Comparison of ENCODE assay signal across 8 mouse cellular contexts in the genomic region with DNA sequence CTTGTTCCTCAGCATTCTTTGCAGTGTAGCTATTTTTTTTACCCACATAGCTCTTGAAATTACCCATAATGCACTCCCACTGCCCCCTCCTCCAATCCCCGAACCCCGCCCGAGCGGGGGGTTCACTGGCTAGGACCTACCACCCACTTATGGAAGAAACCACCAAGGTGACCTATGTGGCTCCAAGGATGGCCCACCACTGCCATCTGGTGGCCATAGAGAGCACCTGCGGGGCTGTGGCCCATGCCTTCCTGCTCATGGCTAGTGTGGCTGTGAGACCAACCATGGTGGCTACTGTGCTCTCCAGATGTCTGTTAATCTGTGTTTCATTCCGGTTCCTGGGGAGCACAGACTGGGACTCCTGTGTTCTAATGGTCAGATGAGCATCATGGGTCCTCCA. TPM values are rescaled to one million over a fixed set of nuclear protein-coding genes. Genes with fewer than 3 reads are reported as not detected.
DNase-seq lines count a peak whose midpoint lies in the region; ATAC-seq and TF ChIP-seq lines count a peak whose summit lies in the region.

No protein-coding gene starts in this region.

- 26% methylated on average over 6 of the region's 6 CpGs for WGBS in forebrain, embryonic 11.5 days
- 19% methylated on average over 6 of the region's 6 CpGs for WGBS in forebrain, embryonic 16.5 days
- 14% methylated on average over 6 of the region's 6 CpGs for WGBS in lung, embryonic 14.5 days

- no peaks in the 10 kb centered on the region for H3K36me3 ChIP-seq in forebrain, embryonic 11.5 days (ENCODE audit: control insufficient read depth, insufficient read depth, low read length)
- H3K36me3 ChIP-seq in forebrain, embryonic 16.5 days (ENCODE audit: control insufficient read depth, insufficient read depth), result no peaks in the 10 kb centered on the region
- no peaks in the 10 kb centered on the region for H3K36me3 ChIP-seq in G1E (replicated peaks)
- H3K36me3 ChIP-seq in lung, embryonic 14.5 days (ENCODE audit: insufficient read depth), result no peaks in the 10 kb centered on the region

- ATAC-seq in forebrain, embryonic 11.5 days (replicated peaks; ENCODE audit: low FRiP score), result peak; percentile 53; the same call in 1 of the 2 replicates
- ATAC-seq in forebrain, embryonic 16.5 days, result no peak
- peak; percentile 15; the same call in 1 of the 2 replicates for ATAC-seq in G1E (ENCODE audit: extremely low read depth, insufficient number of reproducible peaks, low FRiP score, poor library complexity, severe bottlenecking)
- ATAC-seq in granulocyte monocyte progenitor cell, adult 5-6 weeks (replicated peaks; ENCODE audit: poor library complexity, severe bottlenecking), result peak; percentile 94
- ATAC-seq in lung, embryonic 14.5 days (ENCODE audit: insufficient read depth), result peak; percentile 56; the same call in 1 of the 2 replicates

- H3K4me2 ChIP-seq in forebrain, embryonic 11.5 days (ENCODE audit: low read depth, low read length, severe bottlenecking), result no peak overlapping the region
- no peak overlapping the region for H3K4me2 ChIP-seq in forebrain, embryonic 16.5 days (ENCODE audit: low read length)
- H3K4me2 ChIP-seq in lung, embryonic 14.5 days, result no peak overlapping the region

- H3K4me1 ChIP-seq in forebrain, embryonic 11.5 days (replicated peaks; ENCODE audit: control insufficient read depth, insufficient read depth, low read length), result no peaks in the 10 kb centered on the region; the same call in 1 of the 2 replicates
- no peaks in the 10 kb centered on the region for H3K4me1 ChIP-seq in forebrain, embryonic 16.5 days (replicated peaks; ENCODE audit: control insufficient read depth, insufficient read depth, low read length)
- H3K4me1 ChIP-seq in G1E (ENCODE audit: insufficient read depth, low read depth, low read length), result no peaks in the 10 kb centered on the region
- no peaks in the 10 kb centered on the region for H3K4me1 ChIP-seq in lung, embryonic 14.5 days (ENCODE audit: insufficient read depth)

- no peak overlapping the region for H3K27ac ChIP-seq in forebrain, embryonic 11.5 days (ENCODE audit: low read depth, low read length)
- no peak overlapping the region for H3K27ac ChIP-seq in forebrain, embryonic 16.5 days (ENCODE audit: low read length)
- H3K27ac ChIP-seq in lung, embryonic 14.5 days (ENCODE audit: low read depth), result no peak overlapping the region

- DNase-seq in forebrain, embryonic 11.5 days (ENCODE audit: low spot score), result peak; percentile 85
- peak; percentile 60 for DNase-seq in G1E (ENCODE audit: low spot score)
- DNase-seq in cerebellum, adult 9-11 months, result peak; percentile 52
- DNase-seq in kidney, postnatal 14 days, result peak; percentile 62
- DNase-seq in lung, embryonic 14.5 days, result peak; percentile 85
- peak; percentile 46 for DNase-seq in right cerebral cortex, postnatal 14 days

- no peak overlapping the region for H3K4me3 ChIP-seq in forebrain, embryonic 11.5 days (ENCODE audit: low read depth, low read length)
- H3K4me3 ChIP-seq in forebrain, embryonic 16.5 days (replicated peaks; ENCODE audit: low read length), result no peak overlapping the region
- no peak overlapping the region for H3K4me3 ChIP-seq in G1E (ENCODE audit: low read depth, low read length)
- no peak overlapping the region for H3K4me3 ChIP-seq in lung, embryonic 14.5 days (ENCODE audit: low read depth, low read length)

- H3K27me3 ChIP-seq in forebrain, embryonic 11.5 days (ENCODE audit: control insufficient read depth, insufficient read depth, low read length), result no peaks in the 10 kb centered on the region; the same call in 1 of the 2 replicates
- H3K27me3 ChIP-seq in forebrain, embryonic 16.5 days (replicated peaks; ENCODE audit: control insufficient read depth, insufficient read depth, low read length), result no peaks in the 10 kb centered on the region
- H3K27me3 ChIP-seq in G1E (ENCODE audit: insufficient read depth, low read length), result no peaks in the 10 kb centered on the region; the same call in 1 of the 2 replicates
- H3K27me3 ChIP-seq in lung, embryonic 14.5 days (ENCODE audit: insufficient read depth, low read length), result no peaks in the 10 kb centered on the region

- no peak overlapping the region for H3K9ac ChIP-seq in forebrain, embryonic 11.5 days (ENCODE audit: low read length)
- H3K9ac ChIP-seq in forebrain, embryonic 16.5 days (replicated peaks; ENCODE audit: low read depth, low read length), result no peak overlapping the region
- no peak overlapping the region for H3K9ac ChIP-seq in lung, embryonic 14.5 days

- peak; percentile 91 for TF ChIP-seq CTCF in G1E (IDR thresholded peaks at IDR 0.05; ENCODE audit: low read depth, low read length)
- TF ChIP-seq CTCF in lung, embryonic 14.5 days (IDR thresholded peaks at IDR 0.05; ENCODE audit: low read depth), result peak; percentile 97

- H3K9me3 ChIP-seq in forebrain, embryonic 11.5 days (ENCODE audit: control insufficient read depth, low read length), result no peaks in the 10 kb centered on the region
- no peaks in the 10 kb centered on the region for H3K9me3 ChIP-seq in forebrain, embryonic 16.5 days (ENCODE audit: control insufficient read depth, low read length)
- H3K9me3 ChIP-seq in G1E (replicated peaks), result no peaks in the 10 kb centered on the region
- no peaks in the 10 kb centered on the region for H3K9me3 ChIP-seq in lung, embryonic 14.5 days (ENCODE audit: low read depth, low read length)

RNA-seq across cellular contexts. Expression of gene Tas1r2, which starts 16.5 kb away (rescaled TPM):
- not detected in 2 replicates for polyA plus RNA-seq in forebrain, embryonic 11.5 days (2014; fragmentation: Nextera tagmentation; extraction: Ambion mirVana)
- polyA plus RNA-seq in forebrain, embryonic 16.5 days (2015; fragmentation: Nextera tagmentation; extraction: Ambion mirVana), result not detected in 2 replicates
- not detected in 2 replicates for total RNA-seq in G1E (2014; fragmentation: Nextera tagmentation)
- total RNA-seq in G1E (2017), result 0.12 TPM in 1 of 2 replicates, not detected in the other
- not detected in 2 replicates for polyA plus RNA-seq in G1E (2012)
- total RNA-seq in granulocyte monocyte progenitor cell, adult 5-6 weeks (2014; fragmentation: Nextera tagmentation), result not detected in 2 replicates
- total RNA-seq in granulocyte monocyte progenitor cell, adult 5-6 weeks (2017), result not detected in 2 replicates
- not detected in 2 replicates for polyA plus RNA-seq in lung, embryonic 14.5 days (2014; fragmentation: Nextera tagmentation; extraction: Ambion mirVana)

RNA-seq across cellular contexts. Expression of gene Aldh4a1, which starts 47.2 kb away (rescaled TPM):
- 14.5 and 16.2 TPM in 2 replicates for polyA plus RNA-seq in forebrain, embryonic 11.5 days (2014; fragmentation: Nextera tagmentation; extraction: Ambion mirVana)
- 30.2 and 31.1 TPM in 2 replicates for polyA plus RNA-seq in forebrain, embryonic 16.5 days (2015; fragmentation: Nextera tagmentation; extraction: Ambion mirVana)
- total RNA-seq in G1E (2014; fragmentation: Nextera tagmentation) (17.7 and 22.3 TPM in 2 replicates), G1E (2017) (13.3 and 16.0 TPM in 2 replicates)
- polyA plus RNA-seq in G1E (2012), result 44.1 and 54.5 TPM in 2 replicates
- total RNA-seq in granulocyte monocyte progenitor cell, adult 5-6 weeks (2014; fragmentation: Nextera tagmentation), result 29.7 and 30.9 TPM in 2 replicates
- 18.9 and 20.1 TPM in 2 replicates for total RNA-seq in granulocyte monocyte progenitor cell, adult 5-6 weeks (2017)
- polyA plus RNA-seq in lung, embryonic 14.5 days (2014; fragmentation: Nextera tagmentation; extraction: Ambion mirVana), result 11.7 and 13.8 TPM in 2 replicates
